Mouse (Mus musculus) thymus, postnatal 14 days (tissue): ENCODE results near the gene Nfkbia.

Experiments used
- DNase-seq: peaks from one replicate; pipeline ENCODE4 v3.0.0; 2021

The Nfkbia gene

DNA sequence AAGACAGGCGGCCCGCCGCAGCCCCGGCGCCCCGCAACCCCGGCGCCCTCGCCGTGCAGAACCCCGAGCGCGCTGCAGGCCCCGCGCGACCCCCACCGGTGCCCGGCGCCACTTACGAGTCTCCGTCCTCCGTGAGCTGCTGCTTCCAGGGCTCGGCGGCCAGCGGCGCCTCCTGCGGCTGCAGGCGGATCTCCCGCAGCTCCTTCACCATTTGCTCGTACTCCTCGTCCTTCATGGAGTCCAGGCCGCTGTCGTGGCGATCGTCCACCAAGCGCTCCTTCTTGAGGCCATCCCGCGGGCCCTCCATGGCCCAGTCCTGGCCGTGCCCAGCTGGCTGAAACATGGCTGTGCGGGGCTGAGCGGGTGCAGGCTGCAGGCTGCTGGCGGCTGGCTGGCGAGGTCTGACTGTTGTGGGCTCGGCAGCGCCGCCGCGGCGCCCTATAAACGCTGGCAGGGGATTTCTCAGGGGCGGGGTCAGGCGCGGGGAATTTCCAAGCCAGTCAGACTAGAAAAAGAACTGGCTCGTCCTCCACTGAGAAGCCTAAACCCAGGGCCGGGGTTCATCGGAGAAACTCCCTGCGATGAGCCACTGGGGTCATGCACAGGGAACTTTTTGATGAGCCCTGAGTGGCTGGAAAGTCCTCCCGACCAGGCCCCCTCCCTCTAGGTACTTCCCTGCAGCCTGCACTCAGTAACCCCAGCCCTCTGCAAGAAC is at the start of gene Nfkbia:
Nfkbia (minus strand) TSS at position 464 of the 715 bp plus-strand sequence.
- peak; percentile 94 for DNase-seq

DNA sequence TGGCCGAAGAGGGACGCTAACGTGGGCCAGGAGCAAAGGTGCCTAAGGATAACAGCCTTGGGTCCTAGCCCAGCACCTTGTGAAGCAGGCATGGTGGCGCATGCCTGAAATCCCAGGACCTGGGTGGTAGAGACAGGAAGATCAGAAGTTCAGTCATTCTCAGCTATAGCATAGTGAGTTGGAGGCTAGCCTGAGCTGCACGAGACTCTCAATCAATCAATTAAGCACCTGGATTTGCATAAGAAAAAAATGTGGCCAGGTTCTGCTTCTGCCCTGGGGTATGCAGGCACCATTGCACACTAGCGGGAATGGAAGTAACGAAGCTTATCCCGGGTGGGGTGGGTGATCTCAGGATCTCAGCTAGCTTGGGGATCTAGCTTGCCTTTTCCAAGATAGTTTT is 46.7 kb upstream of the Nfkbia start:
- no peak for DNase-seq

DNA sequence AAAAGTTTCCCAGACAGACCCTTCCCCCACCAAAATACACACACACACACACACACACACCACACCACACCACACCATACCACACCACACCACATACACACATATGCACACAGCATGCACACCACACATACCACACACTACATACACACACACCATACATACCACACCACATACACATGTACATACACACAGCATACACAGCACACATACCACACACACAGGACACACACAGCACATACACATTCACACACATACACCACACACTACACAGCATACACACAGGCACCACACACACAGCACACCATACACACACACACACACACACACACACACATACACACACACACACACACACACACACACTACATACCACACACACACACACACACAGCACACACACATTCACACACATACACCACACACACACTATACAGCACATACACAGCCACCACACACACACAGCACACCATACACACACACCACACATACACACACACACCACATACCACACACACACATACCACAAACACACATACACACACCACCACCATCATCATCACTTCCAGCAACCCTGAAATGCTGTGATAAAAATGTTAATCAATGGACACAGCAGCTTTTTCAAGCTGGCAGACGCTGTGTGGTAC is 46.0 kb upstream of the Nfkbia start:
- DNase-seq = no peak

DNA sequence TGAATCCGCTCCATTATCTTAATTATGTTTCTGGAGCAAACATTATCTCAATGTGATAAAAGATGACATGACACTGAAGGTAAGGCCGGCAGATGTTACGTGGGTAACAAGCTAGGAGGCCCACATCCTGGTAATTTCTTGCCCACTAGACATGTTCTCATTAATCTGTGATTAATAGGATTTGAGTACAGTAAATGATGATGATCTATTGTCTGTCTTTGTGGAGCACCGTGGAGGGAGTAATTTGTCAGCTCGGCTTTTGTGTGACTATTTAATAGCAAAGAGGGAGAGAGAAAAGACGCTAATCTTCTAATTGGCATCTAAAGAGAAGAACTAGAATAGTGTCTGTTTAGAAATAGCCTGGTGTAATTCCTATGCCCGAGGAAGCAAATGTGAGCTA is 45.3 kb upstream of the Nfkbia start:
- no peak for DNase-seq

DNA sequence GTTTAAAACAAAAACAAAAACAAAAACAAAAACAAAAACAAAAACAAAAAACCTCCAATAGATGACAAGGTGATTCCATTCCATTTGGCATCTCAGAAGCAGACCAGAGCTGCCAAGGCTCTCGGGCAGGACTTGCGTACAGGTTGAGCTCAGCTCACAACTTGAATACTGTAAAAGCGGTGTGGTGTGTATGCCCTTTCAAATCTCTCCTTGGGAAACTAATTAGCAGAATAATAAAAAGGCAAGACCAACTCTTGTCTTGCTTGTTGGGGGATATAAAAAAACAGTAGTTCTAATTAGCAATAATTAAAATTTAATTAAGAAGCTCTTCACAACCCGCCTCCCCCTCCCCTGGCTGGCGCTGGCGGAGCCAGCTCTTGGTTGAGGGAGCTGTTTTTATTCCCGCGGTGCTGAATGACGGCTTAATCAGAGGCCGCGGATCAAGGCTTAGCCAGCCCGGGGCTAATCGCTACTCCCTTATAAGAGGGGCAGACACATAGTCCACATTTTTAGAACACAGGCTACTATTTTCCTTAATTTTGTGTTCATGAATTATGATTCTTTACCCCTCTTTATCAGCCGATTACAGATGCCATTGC is 44.2 kb upstream of the Nfkbia start:
- no peak for DNase-seq

DNA sequence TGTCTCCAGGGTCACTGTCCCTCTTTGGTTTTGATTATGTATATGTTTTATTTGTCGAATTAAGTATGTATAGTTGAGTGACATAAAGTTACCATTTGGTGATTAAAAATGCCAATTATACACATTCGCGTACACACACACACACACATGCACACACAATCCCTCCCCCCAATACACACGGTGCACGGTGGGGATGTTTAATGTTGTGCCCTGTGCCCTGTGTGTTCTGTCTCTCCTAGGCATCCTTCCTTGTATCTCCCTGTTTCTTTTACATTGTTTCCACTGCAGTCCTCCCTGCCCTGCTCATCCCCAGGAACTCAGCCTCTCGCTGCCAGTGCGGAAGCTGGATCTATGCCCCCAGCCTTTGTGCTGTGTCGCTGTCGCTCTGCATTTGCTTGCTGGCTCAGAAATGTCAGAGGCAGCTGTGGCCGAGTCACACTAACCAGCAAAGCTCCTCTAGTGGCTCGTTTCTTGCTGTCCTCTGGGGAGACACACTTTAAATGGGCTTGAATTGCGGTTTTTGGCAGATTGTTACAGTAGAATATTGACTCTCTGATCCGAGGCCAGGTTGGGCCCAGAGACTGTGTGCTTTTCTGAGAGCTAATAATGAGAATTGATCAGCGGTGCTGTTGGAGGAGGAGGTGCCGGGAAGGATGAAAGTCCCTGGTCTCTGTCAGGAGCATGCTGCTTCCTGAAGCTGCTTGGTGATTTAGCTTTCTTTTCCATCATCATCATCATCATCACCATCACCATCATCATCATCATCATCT is 34.7 kb upstream of the Nfkbia start:
- no peak for DNase-seq

DNA sequence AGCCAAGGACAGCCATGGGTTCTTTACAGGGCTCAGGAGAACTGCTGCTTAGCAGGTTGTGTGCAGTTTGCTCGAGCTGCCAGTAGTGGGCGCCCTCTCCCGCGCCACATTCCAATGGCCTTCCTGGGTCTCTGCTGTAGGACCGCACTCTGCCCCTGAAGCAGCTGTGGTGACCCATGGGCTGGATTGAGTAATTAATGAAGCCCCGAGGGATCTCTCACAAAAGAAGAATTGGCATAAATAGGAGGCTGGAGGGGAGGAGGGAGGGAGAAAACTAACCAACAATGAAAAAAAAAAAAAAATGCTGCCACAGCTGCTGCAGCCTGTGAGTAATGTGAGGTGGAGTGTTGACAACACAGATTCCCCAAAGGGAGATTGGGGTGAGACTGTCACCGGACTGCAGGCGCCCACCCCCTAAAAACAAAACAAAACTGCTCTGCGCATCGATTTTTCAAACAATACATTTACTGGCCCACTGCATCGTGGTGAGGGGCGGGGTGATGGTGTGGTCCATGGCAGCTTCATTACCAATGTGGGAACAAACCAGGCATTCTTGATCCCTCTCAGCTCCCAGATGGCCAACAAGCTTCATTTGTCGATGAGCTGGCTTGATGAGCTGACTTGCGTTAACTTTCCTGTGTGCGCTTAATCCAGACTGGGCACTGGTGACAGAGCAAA is 25.8 kb upstream of the Nfkbia start:
- DNase-seq = peak; percentile 42

DNA sequence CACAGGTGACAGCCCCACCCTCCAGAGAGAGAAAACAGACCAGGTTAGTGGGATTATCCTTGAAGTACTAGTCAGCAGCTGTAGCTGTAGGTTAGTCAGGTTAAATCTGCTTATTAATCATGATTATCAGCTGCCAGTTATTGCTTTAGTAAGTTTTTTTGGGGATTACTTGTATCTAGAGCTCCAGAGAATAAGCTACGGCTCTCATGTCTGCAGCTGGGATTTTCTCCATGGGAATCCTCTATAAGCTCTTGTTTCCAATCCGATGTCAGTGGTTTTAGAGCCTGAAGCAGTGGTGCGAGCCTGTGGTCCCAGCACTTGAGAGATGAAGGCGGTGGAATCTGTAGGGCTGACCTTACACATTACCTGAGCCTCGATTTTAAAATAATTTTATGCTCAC is 16.4 kb upstream of the Nfkbia start:
- no peak for DNase-seq

DNA sequence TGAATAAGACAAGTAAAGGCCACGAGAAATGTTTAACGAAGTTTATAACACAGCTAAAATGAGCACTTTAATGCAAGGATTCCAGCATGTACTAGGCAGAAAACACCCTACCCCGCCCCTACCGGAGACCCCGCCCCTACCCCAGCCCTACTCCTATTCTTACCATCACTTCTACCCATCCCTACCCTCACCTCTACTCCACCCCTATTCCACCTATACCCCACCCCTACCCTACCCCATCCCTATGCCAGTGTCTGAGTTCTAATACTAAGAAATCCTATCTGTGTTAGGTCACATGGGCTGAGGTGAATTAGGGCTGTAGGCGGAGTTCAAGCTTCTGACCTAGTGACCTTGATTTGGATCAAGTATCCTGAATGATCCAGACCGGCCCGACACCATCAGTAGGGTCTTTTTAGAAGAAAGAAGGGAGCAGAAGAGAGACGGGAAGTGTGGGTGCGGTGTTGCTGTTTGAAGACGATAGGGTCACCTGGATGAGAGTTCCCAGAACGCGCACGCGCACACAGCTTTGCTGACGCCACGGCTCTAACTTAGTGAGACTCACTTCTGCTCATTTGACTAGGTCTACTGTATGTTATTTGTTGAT is 15.0 kb upstream of the Nfkbia start:
- DNase-seq = no peak

DNA sequence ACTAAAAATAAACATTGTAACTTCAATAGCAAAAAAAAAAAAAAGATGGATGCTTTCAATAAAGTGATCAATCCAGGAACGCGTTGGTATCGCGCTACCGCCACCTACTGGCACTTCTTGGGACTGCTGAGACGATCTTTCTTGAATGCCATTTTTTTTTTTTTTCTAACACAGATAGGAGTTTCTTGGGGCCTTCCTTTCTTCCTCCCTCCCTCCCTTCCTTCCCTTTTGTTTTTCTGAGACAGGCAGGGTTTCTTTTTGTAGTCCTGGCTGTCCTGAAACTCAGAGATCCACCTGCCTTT is 13.5 kb upstream of the Nfkbia start:
- peak; percentile 75 for DNase-seq

DNA sequence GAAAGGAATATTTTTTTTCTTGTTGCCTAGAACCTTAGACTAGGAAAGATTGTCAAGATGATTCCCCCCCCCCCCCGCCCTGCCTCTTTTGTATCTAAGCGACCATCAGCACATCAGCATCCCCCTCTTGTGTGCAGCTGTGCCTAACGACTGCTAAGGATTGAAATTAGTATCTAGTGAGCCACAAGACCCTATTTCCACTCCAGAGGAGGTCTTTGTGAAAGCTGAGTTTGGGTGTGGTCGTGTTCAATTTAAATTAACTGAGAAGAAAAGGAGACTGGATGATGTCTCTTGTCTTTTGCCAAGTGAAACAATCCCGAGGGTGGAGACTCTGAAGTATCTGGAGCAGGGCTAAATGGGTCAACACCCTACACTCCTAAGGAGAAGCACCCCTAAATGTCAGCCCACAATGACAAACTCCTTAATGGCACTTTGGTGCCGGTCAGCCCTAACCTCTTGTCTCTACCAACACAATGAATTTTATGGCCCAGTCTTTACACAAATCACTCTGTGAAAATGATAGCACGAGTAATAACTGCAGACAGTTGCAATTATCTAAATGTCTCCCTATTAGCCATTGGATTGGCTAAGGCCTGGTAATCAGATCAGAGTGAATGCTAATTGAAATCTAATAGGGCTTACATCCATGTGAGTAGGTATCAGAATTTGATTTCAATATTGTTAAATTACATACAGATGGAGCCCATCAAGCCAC is 13.0 kb upstream of the Nfkbia start:
- DNase-seq = no peak

DNA sequence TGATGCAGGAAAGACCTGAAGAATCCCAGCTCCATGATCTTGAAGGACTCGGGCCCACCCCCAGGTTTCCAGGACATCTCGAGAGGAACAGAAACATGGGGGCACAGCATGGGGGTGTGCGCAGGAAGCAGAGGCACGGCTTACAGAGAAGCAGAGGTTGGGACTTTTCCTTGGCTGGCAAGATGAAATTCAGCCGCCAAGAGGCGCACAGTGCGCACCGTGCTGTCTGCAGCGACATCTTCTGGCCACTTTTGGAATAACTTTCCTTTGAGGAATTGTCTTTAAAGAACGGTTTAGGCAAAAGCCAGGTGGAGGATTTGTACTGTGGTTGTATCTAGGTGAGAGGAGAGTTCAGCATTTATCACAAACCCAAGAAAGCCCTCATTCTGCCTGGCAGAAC is 6.6 kb upstream of the Nfkbia start:
- peak; percentile 89 for DNase-seq

DNA sequence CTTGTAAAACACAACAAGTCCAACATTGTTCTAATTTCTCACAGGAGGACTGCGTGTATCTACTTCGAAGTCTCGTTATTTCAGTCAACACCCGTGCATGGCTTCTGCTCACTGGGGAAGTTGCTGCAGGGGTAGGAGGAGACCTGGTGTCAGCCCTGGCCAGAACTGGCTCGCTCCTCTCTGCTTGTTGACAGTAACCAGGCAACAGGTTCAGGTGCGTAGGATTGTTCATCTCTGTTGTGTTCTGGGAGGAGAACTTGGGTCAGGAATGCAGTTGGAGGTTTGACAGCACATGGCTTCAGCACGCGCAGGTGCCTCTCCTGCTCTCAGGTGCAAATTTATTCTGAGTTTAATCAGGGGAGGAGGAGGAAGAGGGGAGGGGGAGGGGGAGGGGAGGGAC is 5.3 kb upstream of the Nfkbia start:
- DNase-seq = peak; percentile 29

DNA sequence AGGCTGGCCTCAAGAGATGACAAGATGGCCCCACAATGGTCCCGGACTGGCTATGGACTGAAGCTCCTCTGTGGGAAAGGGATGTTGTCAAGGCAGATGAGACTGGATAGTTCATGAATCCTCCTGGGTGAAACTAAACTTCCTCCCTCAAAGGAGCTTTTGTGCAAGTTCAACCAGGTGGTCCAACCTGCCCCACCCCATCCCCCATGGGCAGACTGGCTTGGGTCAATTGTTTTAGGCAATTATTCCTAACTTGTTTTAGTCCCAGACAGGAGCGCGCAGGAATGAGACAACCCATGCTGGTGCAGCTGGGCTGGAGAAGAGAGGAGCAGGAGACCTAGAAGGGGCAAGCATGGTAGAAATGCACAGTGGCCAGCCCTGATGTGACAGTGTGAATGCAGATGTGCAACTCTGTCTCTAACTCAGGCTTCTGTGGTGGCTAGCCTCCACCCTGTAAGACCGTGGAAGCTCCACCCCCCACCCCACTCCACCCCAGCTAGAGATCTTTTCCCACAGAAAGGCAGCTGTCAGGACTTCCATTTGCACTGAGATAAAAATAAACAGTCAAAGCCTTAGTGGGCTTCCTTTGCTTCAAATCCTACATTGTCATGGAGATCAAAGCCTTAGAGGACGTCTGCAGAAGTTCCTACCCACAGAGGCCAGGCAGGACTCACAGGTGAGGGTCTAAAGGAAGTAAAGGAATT is 3.6 kb upstream of the Nfkbia start:
- DNase-seq = peak; percentile 65

DNA sequence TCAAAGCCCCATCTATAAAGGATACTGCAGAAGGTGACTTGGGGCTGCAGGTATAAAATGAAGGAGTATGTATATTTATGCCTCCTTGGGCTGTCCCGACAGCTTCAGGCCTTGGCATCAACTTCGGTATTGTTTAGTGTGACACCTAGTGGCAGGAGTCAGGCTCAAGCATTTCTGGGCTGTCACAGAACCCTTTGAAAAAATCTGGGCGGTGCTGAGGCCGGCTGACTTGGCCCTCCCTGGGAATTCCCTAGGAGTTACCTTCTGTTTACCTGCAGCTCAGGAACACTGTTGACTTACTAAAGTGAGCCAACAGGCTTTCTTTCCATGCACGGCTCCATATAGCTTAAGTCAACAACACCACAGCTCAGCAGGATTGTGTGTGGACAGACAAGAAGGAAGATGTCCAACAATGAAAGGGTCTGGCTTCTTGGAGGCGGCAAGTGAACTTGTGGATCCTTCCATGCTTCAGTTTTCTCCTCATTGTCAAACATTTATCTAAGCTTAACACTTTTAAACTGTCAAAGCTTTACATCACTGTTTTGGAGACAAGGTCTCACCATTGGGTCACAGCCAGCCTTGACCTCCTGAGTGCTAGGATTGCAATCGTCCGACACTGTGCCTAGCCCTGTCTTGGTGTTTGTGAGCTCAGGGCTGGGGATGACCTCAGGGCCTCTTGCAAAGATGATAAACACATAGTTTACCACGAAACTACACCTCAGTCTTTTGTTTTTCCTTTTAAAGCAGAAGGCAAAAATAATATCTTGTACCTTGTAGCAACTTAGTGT is 2.9 kb upstream of the Nfkbia start:
- peak; percentile 86 for DNase-seq

DNA sequence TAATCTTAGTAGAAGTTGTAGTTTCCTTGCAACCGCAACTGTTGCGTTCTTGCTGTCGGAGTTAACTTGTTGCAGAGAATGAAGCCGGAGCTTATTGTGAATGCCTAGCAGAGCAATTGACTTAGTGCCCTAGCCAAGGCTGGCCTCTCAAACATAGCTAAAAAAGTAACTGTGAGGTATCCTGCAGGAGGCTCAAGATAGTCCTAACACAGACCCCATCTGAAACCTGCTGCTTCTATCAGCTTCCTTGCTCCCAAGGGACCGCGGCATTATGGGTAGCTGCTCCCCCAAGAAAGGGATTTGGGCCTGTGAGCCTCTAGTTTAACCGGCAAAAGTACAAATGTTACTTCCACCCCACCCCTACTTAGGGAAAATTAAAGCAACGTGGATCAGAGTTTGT is 934 bp upstream of the Nfkbia start:
- no peak for DNase-seq

DNA sequence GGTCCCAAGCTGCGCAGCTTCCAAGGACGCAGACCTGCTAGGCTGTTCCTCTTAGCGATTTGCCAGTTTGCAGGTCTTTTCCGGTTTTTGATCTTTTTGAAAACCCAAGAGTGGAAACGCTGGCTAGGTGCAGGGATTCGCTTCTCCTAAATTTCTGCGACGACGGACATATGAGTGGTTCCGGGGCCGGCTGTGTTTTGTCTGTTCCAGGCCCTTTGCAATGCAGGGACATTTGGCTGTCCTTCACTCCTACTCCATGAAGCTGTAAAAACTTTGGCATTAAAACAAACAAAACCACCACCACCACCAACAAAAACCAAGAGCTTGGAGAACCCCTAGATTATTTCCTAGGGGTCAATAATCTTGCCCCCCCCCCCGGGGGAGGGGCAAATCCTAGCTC is 494 bp upstream of the Nfkbia start:
- no peak for DNase-seq

DNA sequence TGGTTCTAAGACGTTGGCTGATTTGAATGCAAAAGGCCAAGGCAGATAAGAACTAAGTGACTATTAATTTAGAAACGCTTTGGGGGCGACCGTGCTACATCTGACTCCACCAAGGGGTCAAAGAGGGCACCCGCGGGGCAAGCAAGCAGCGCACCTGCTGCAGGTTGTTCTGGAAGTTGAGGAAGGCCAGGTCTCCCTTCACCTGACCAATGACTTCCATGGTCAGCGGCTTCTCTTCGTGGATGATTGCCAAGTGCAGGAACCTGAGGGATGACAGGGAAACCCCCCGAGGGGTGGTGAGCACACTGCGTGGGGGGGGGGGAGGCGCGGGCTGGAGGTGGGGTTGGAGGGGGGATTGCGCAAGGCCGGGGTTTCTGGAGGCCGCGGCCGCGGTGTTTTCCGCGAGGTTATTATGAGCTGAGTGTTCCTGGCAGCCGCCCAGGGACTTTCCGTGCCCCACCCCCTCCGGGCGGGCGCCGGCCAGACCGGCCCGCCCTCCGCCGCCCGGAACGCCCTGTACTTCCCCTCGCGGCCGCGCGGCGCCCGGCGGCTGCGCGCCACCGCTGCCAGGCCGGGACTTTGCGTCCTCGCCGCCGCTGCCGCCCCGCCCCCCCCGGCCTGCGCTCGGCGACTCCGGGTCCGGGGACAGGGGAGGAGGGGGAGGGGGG is 797 bp downstream of the Nfkbia start:
- peak; percentile 90 for DNase-seq

DNA sequence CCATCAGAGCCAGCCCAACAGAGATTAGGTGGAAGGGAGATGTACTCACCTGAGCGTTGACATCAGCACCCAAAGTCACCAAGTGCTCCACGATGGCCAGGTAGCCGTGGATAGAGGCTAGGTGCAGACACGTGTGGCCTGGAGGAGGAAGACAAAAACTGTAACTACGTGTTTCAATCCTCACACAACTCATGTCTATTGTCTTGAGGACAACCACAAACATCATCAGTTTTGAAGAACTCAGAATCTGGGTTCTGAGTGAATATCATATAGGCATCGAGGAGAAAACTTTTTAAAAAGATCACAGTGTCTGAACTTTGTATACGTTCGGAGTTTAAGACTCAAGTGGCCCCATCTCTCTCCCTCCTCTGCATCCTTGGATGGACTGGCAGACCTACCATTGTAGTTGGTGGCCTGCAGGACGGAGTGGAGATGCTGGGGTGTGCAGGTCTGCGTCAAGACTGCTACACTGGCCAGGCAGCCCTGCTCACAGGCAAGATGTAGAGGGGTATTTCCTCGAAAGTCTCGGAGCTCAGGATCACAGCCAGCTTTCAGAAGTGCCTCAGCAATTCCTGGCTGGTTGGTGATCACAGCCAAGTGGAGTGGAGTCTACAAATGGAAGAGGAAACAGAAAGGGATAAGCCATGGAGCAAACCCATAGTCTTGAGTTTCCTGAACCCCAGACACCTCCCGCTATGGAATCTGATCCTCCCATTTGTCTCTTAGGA is 1.6 kb downstream of the Nfkbia start:
- DNase-seq = peak; percentile 29
